In the genomic region with DNA sequence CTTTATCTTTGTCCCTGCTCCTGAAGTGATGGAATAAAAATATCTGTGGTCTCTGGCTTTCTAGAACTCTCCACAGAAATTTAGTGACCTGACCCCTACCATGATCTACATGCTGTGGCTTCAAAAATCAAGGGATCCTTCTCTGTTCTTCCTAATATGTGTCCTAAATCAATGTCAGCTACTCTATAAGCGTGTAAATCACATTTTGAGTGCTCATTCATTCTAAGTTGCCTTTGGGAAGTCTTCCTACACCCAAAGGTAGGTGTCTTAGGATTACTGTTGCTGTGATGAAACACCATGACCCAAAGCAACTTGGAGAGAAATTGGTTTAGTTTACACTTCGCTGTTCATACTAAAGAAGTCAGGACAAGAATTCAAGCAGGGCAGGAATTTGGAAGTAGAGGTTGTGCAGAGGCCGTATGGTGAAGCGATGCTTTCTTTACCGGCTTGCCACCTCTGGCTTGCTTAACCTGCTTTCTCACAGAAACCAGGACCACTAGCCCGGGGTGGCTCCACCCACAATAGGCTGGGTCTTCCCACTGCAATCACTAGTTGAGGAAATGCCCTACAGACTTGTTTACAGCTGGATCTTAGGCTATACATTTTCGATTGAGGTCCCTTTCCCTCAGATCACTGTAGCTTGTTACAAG, we compare ENCODE assay signal across 8 mouse cellular contexts. TPM values are rescaled to one million over a fixed set of nuclear protein-coding genes. Genes with fewer than 3 reads are reported as not detected.
DNase-seq lines count a peak whose midpoint lies in the region; ATAC-seq and TF ChIP-seq lines count a peak whose summit lies in the region.

No protein-coding gene starts in this region.

- no peak for TF ChIP-seq POLR2A in thymus, adult 2 months (IDR thresholded peaks at IDR 0.05; ENCODE audit: control insufficient read depth, extremely low read depth, insufficient read depth, low read length, poor library complexity)

- H3K9ac ChIP-seq in heart, embryonic 12.5 days, result peak overlapping the region; percentile 84
- peak overlapping the region; percentile 94 for H3K9ac ChIP-seq in forebrain, embryonic 16.5 days (replicated peaks; ENCODE audit: low read depth, low read length)
- peak overlapping the region; percentile 69 for H3K9ac ChIP-seq in liver, embryonic 14.5 days (replicated peaks)

- DNase-seq in heart, postnatal 10 days, result no peak
- DNase-seq in G1E (ENCODE audit: low spot score), result no peak
- no peak for DNase-seq in liver, embryonic 14.5 days (ENCODE audit: low read depth in 3 of 3, low spot score in 3 of 3)
- DNase-seq in thymus, adult 2 months, result peak; percentile 14
- no peak for DNase-seq in cerebellum, postnatal 14 days
- no peak for DNase-seq in layer of hippocampus, adult 8-10 months (ENCODE audit: low spot score in 2 of 2)

- no peak for TF ChIP-seq CTCF in G1E (IDR thresholded peaks at IDR 0.05; ENCODE audit: low read depth, low read length)
- no peak for TF ChIP-seq CTCF in liver, embryonic 14.5 days (IDR thresholded peaks at IDR 0.05; ENCODE audit: low read depth)
- no peak for TF ChIP-seq CTCF in thymus, adult 2 months (IDR thresholded peaks at IDR 0.05; ENCODE audit: borderline replicate concordance, control insufficient read depth, extremely low read depth, insufficient read depth, low read length, poor library complexity)

- H3K27ac ChIP-seq in heart, embryonic 12.5 days (ENCODE audit: poor library complexity, severe bottlenecking), result no peak overlapping the region
- peak overlapping the region; percentile 78 for H3K27ac ChIP-seq in forebrain, embryonic 16.5 days (ENCODE audit: low read length)
- H3K27ac ChIP-seq in liver, embryonic 14.5 days, result no peak overlapping the region
- H3K27ac ChIP-seq in thymus, adult 2 months (ENCODE audit: control insufficient read depth, insufficient read depth, low read length), result no peak overlapping the region

- no peak for ATAC-seq in heart, embryonic 12.5 days (ENCODE audit: insufficient number of reproducible peaks, low FRiP score)
- no peak for ATAC-seq in G1E (ENCODE audit: extremely low read depth, insufficient number of reproducible peaks, low FRiP score, poor library complexity, severe bottlenecking)
- no peak for ATAC-seq in forebrain, embryonic 16.5 days
- no peak for ATAC-seq in liver, embryonic 14.5 days (ENCODE audit: insufficient read depth)

- no peaks in the 10 kb centered on the region for H3K27me3 ChIP-seq in heart, embryonic 12.5 days (replicated peaks)
- peaks cover 4% of the 10 kb centered on the region; the same call in 1 of the 2 replicates for H3K27me3 ChIP-seq in G1E (ENCODE audit: insufficient read depth, low read length)
- no peaks in the 10 kb centered on the region for H3K27me3 ChIP-seq in forebrain, embryonic 16.5 days (replicated peaks; ENCODE audit: control insufficient read depth, insufficient read depth, low read length)
- H3K27me3 ChIP-seq in liver, embryonic 14.5 days (ENCODE audit: control insufficient read depth, insufficient read depth, low read length), result no peaks in the 10 kb centered on the region; the same call in 1 of the 2 replicates
- H3K27me3 ChIP-seq in thymus, adult 2 months (ENCODE audit: control insufficient read depth, insufficient read depth, low read length), result no peaks in the 10 kb centered on the region

- peak overlapping the region; percentile 76 for H3K4me3 ChIP-seq in heart, embryonic 12.5 days
- H3K4me3 ChIP-seq in G1E (ENCODE audit: low read depth, low read length), result peak overlapping the region; percentile 80
- H3K4me3 ChIP-seq in forebrain, embryonic 16.5 days (replicated peaks; ENCODE audit: low read length), result peak overlapping the region; percentile 84
- peak overlapping the region; percentile 63 to 73 for H3K4me3 ChIP-seq in liver, embryonic 14.5 days (ENCODE audit: insufficient read depth in 1 of 2, low read depth in 2 of 2, low read length in 2 of 2)
- H3K4me3 ChIP-seq in thymus, adult 2 months (ENCODE audit: control insufficient read depth, insufficient read depth, low read length), result peak overlapping the region; percentile 54

- peak overlapping the region; percentile 81 for H3K4me2 ChIP-seq in heart, embryonic 12.5 days
- H3K4me2 ChIP-seq in forebrain, embryonic 16.5 days (ENCODE audit: low read length), result peak overlapping the region; percentile 83
- peak overlapping the region; percentile 99 for H3K4me2 ChIP-seq in liver, embryonic 14.5 days (ENCODE audit: low read depth)

- H3K4me1 ChIP-seq in heart, embryonic 12.5 days (replicated peaks), result peaks cover 10% of the 10 kb centered on the region
- H3K4me1 ChIP-seq in G1E (ENCODE audit: insufficient read depth, low read depth, low read length), result peaks cover 43% of the 10 kb centered on the region
- peaks cover 15% of the 10 kb centered on the region for H3K4me1 ChIP-seq in forebrain, embryonic 16.5 days (replicated peaks; ENCODE audit: control insufficient read depth, insufficient read depth, low read length)
- peaks cover 7 to 15% of the 10 kb centered on the region in 2 experiments for H3K4me1 ChIP-seq in liver, embryonic 14.5 days (replicated peaks; ENCODE audit: control insufficient read depth in 2 of 2, insufficient read depth in 2 of 2, low read length in 1 of 2)
- peaks cover 6% of the 10 kb centered on the region for H3K4me1 ChIP-seq in thymus, adult 2 months (replicated peaks; ENCODE audit: control insufficient read depth, insufficient read depth, low read length)

- intact Hi-C loops in heart, postnatal 10 days (cut with DNase I), result no loop called here

- 46% methylated on average over 7 of the region's 7 CpGs for WGBS in heart, embryonic 12.5 days
- 43% methylated on average over 7 of the region's 7 CpGs for WGBS in forebrain, embryonic 16.5 days
- WGBS in liver, embryonic 14.5 days (ENCODE audit: insufficient replicate concordance), result 33% methylated on average over 7 of the region's 7 CpGs
- WGBS in thymus, adult 2 months, result 72% methylated on average over 7 of the region's 7 CpGs

- H3K9me3 ChIP-seq in heart, embryonic 12.5 days (replicated peaks), result no peaks in the 10 kb centered on the region
- H3K9me3 ChIP-seq in G1E (replicated peaks), result no peaks in the 10 kb centered on the region
- H3K9me3 ChIP-seq in forebrain, embryonic 16.5 days (ENCODE audit: control insufficient read depth, low read length), result no peaks in the 10 kb centered on the region
- no peaks in the 10 kb centered on the region for H3K9me3 ChIP-seq in liver, embryonic 14.5 days (ENCODE audit: control insufficient read depth, low read length)

- H3K36me3 ChIP-seq in heart, embryonic 12.5 days, result no peaks in the 10 kb centered on the region
- peaks cover 3% of the 10 kb centered on the region for H3K36me3 ChIP-seq in G1E (replicated peaks)
- no peaks in the 10 kb centered on the region for H3K36me3 ChIP-seq in forebrain, embryonic 16.5 days (ENCODE audit: control insufficient read depth, insufficient read depth)
- no peaks in the 10 kb centered on the region for H3K36me3 ChIP-seq in liver, embryonic 14.5 days (replicated peaks; ENCODE audit: control insufficient read depth, insufficient read depth, low read depth)
- H3K36me3 ChIP-seq in thymus, adult 2 months (ENCODE audit: control insufficient read depth, insufficient read depth, low read length), result no peaks in the 10 kb centered on the region

- no peak for TF ChIP-seq EP300 in liver, embryonic 14.5 days (IDR thresholded peaks at IDR 0.05; ENCODE audit: low read depth)

RNA-seq across cellular contexts. Expression of a gene that starts 1.2 kb away (rescaled TPM):
- polyA plus RNA-seq in heart, embryonic 12.5 days (2016; fragmentation: Nextera tagmentation; extraction: Ambion mirVana), result 6.3 and 6.6 TPM in 2 replicates
- 1 to 10 TPM; 3.0 to 4.7 TPM for total RNA-seq in heart, postnatal 10 days (2021)
- 27.1 and 34.7 TPM in 2 replicates for total RNA-seq in G1E (2014; fragmentation: Nextera tagmentation)
- total RNA-seq in G1E (2017), result 5.8 and 6.0 TPM in 2 replicates
- 1.1 and 1.4 TPM in 2 replicates for polyA plus RNA-seq in G1E (2012)
- polyA plus RNA-seq in forebrain, embryonic 16.5 days (2015; fragmentation: Nextera tagmentation; extraction: Ambion mirVana), result 26.3 and 27.7 TPM in 2 replicates
- 2.5 and 2.8 TPM in 2 replicates for polyA plus RNA-seq in liver, embryonic 14.5 days (2012; rRNA removed)
- 1.5 and 2.0 TPM in 2 replicates for polyA plus RNA-seq in liver, embryonic 14.5 days (2014; fragmentation: Nextera tagmentation; extraction: Ambion mirVana)
- polyA plus RNA-seq in thymus, adult 2 months (2012; rRNA removed), result 11.6 and 12.4 TPM in 2 replicates
- total RNA-seq in layer of hippocampus, adult 8-10 months (2022), result 10 to 100 TPM; 14.1 to 17.7 (median 15.8) TPM

RNA-seq across cellular contexts. Expression of a gene that starts 36.1 kb away (rescaled TPM):
- polyA plus RNA-seq in heart, embryonic 12.5 days (2016; fragmentation: Nextera tagmentation; extraction: Ambion mirVana), result 88.2 and 92.4 TPM in 2 replicates
- 10 to 100 TPM; 33.3 to 34.0 TPM for total RNA-seq in heart, postnatal 10 days (2021)
- 65.0 and 76.5 TPM in 2 replicates for total RNA-seq in G1E (2014; fragmentation: Nextera tagmentation)
- total RNA-seq in G1E (2017), result 73.4 and 73.7 TPM in 2 replicates
- 179 and 186 TPM in 2 replicates for polyA plus RNA-seq in G1E (2012)
- polyA plus RNA-seq in forebrain, embryonic 16.5 days (2015; fragmentation: Nextera tagmentation; extraction: Ambion mirVana), result 85.6 and 93.2 TPM in 2 replicates
- 15.7 and 21.3 TPM in 2 replicates for polyA plus RNA-seq in liver, embryonic 14.5 days (2012; rRNA removed)
- polyA plus RNA-seq in liver, embryonic 14.5 days (2014; fragmentation: Nextera tagmentation; extraction: Ambion mirVana), result 46.6 and 48.4 TPM in 2 replicates
- 51.1 and 69.3 TPM in 2 replicates for polyA plus RNA-seq in thymus, adult 2 months (2012; rRNA removed)
- total RNA-seq in layer of hippocampus, adult 8-10 months (2022), result 10 to 100 TPM; 31.7 to 38.2 (median 33.2) TPM
